ENCODE assay signal across 8 mouse cellular contexts in the genomic region with DNA sequence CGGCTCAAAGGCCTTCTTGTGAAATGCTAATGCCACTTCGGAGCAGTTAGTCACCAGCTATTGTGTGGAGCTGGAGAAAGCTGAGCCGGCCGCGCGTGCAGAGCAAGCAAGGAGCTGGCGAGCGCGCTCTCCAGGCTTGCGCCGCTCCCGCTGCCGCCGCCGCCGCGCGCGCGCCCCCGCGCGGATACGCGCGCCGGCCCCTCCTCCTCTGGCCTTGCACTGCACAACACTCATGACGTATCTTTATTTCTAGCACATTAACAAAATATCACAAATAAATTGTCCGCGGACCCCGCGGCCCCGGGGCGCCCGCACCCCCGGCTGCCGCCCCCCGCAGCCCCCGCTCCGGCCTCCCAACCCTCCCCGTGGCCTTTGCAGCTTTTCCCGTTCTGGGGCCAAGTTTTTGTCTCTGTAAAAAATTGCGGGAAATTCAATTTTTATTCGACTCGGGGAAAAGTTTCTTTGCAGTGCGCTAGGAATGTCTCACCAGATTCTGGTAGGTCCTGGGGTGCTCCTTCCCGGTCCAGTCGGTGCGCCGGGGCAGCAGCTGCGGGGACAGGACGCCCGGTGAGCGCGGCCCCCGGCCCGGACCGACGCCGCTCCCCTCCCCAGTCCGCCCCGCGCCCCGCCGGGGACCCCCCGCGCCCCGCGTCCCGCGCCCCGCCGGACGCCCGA. TPM values are rescaled to one million over a fixed set of nuclear protein-coding genes. Genes with fewer than 3 reads are reported as not detected.
DNase-seq lines count a peak whose midpoint lies in the region; ATAC-seq lines count a peak whose summit lies in the region.

No protein-coding gene starts in this region.

- H3K9me3 ChIP-seq in hindbrain, embryonic 11.5 days (ENCODE audit: control insufficient read depth, low read length): no peaks in the 10 kb centered on the region

- no peaks in the 10 kb centered on the region for H3K27me3 ChIP-seq in hindbrain, embryonic 11.5 days (ENCODE audit: control insufficient read depth, insufficient read depth, low read length)

- H3K9ac ChIP-seq in hindbrain, embryonic 11.5 days (ENCODE audit: low read depth, low read length): peak overlapping the region; percentile 99

- peak overlapping the region; percentile 89 for H3K4me3 ChIP-seq in hindbrain, embryonic 11.5 days (ENCODE audit: low read depth, low read length)

- peak; percentile 85 for ATAC-seq in hindbrain, embryonic 11.5 days (ENCODE audit: low FRiP score)

- peak overlapping the region; percentile 99 for H3K27ac ChIP-seq in hindbrain, embryonic 11.5 days (ENCODE audit: low read depth, low read length)

- peak overlapping the region; percentile 39 for H3K4me2 ChIP-seq in hindbrain, embryonic 11.5 days (replicated peaks; ENCODE audit: low read depth, low read length)

- DNase-seq in NIH3T3 (ENCODE audit: low read depth): peak; percentile 95
- DNase-seq in cerebellum, adult 9-11 months: peak; percentile 91
- peak; percentile 86 to 91 for DNase-seq in frontal cortex, adult 2 months (ENCODE audit: extremely low spot score in 1 of 2, low spot score in 1 of 2)
- DNase-seq in hindbrain, embryonic 11.5 days (ENCODE audit: low spot score): peak; percentile 93
- peak; percentile 85 to 91 for DNase-seq in layer of hippocampus, postnatal 14 days (ENCODE audit: low spot score in 2 of 2)
- DNase-seq in lung, postnatal 10 days: peak; percentile 91
- peak; percentile 73 for DNase-seq in ovary, postnatal 14 days (ENCODE audit: low spot score)
- peak; percentile 75 to 82 for DNase-seq in thymus, postnatal 10 days (ENCODE audit: low spot score in 2 of 2)

- no peaks in the 10 kb centered on the region for H3K36me3 ChIP-seq in hindbrain, embryonic 11.5 days (ENCODE audit: control insufficient read depth, insufficient read depth, low read length)

- WGBS in hindbrain, embryonic 11.5 days: 0% methylated on average over 45 of the region's 75 CpGs

- H3K4me1 ChIP-seq in hindbrain, embryonic 11.5 days (replicated peaks; ENCODE audit: control insufficient read depth, insufficient read depth, low read length): no peaks in the 10 kb centered on the region; the same call in 1 of the 2 replicates

RNA-seq across cellular contexts. Expression of a gene that starts 1.0 kb away (rescaled TPM):
- 18.3 and 18.9 TPM in 2 replicates for polyA plus RNA-seq in frontal cortex, adult 2 months (2012; rRNA removed)
- 141 TPM in 2 replicates for polyA plus RNA-seq in hindbrain, embryonic 11.5 days (2014; fragmentation: Nextera tagmentation; extraction: Ambion mirVana)
- 10 to 100 TPM; 59.0 to 62.9 TPM for total RNA-seq in layer of hippocampus, postnatal 14 days (2021)

Comparison
In these comparisons a context has a peak if more than half of its experiments do, and no peak if none do; other contexts are left out.
1. Peak in every context shown above with its lines: DNase-seq, ATAC-seq, H3K4me3 ChIP-seq and H3K27ac ChIP-seq.